In genomic region chr7:27580380-27581174, GRCm38 (mm10) we compare ENCODE assay signal across 23 mouse cellular contexts. TPM values are rescaled to one million over a fixed set of nuclear protein-coding genes. Genes with fewer than 3 reads are reported as not detected.
A peak's percentile ranks its signal among the peaks of the same experiment; 100 is the strongest.
DNase-seq lines count a peak whose midpoint lies in the region; ATAC-seq lines count a peak whose summit lies in the region.
"Had no signal": no experiment of that assay in that cellular context is flagged by ENCODE, and none has a peak within 500 bp of the region (broad histone marks: within the 10 kb centered on the region; RNA-seq: fewer than 3 reads in every experiment).

No protein-coding gene starts in this region.

- H3K4me3 ChIP-seq in limb, embryonic 13.5 days, result no peak overlapping the region
- H3K4me3 ChIP-seq in limb, embryonic 10.5 days, result no peak overlapping the region
- H3K4me3 ChIP-seq in brown adipose tissue, adult 24 weeks (ENCODE audit: insufficient read depth, low read depth, low read length), result no peak overlapping the region
- H3K4me3 ChIP-seq: embryonic facial prominence, embryonic 13.5 days; forebrain, embryonic 12.5 days; heart, embryonic 10.5 days; hindbrain, embryonic 12.5 days had no signal

- no peak for ATAC-seq in limb, embryonic 13.5 days (ENCODE audit: low FRiP score, low read depth)
- ATAC-seq: activated CD4-positive, CD25-positive, alpha-beta regulatory T cell, adult 4 months; forebrain, embryonic 16.5 days; hindbrain, embryonic 16.5 days; inflammation-experienced regulatory T-cells, adult 6 months; Patski had no signal

- no peaks in the 10 kb centered on the region for H3K9me3 ChIP-seq in limb, embryonic 13.5 days
- no peaks in the 10 kb centered on the region for H3K9me3 ChIP-seq in limb, embryonic 10.5 days (replicated peaks)
- H3K9me3 ChIP-seq: embryonic facial prominence, embryonic 13.5 days; forebrain, embryonic 12.5 days; heart, embryonic 10.5 days; hindbrain, embryonic 12.5 days had no signal

- H3K4me2 ChIP-seq in limb, embryonic 13.5 days (replicated peaks), result no peak overlapping the region
- H3K4me2 ChIP-seq: embryonic facial prominence, embryonic 13.5 days; forebrain, embryonic 12.5 days; hindbrain, embryonic 12.5 days had no signal

- no peak for DNase-seq in limb, embryonic 10.5 days (ENCODE audit: low spot score)
- peak; percentile 37 to 41 for DNase-seq in adrenal gland, adult 18-20 months (ENCODE audit: low spot score in 2 of 2)
- peak; percentile 77 for DNase-seq in adrenal gland, postnatal 14 days
- no peak for DNase-seq in thymus, postnatal 14 days
- no peak for DNase-seq in c-Kit-positive CD71-positive TER-119-positive erythroid progenitor cells, embryonic 14.5 days (ENCODE audit: low spot score)
- DNase-seq: cerebellum, adult 11-12 months; cerebellum, adult 9-10 months; cerebellum, postnatal 25 days; gastrocnemius, postnatal 10 days; heart, adult 18-20 months; heart, postnatal 10 days; heart, postnatal 4 days had no signal

- H3K36me3 ChIP-seq in limb, embryonic 13.5 days, result peaks cover 89% of the 10 kb centered on the region
- H3K36me3 ChIP-seq in limb, embryonic 10.5 days, result peaks cover 98% of the 10 kb centered on the region

- WGBS in limb, embryonic 13.5 days, result 90% methylated on average over 14 of the region's 14 CpGs
- 89% methylated on average over 14 of the region's 14 CpGs for WGBS in limb, embryonic 10.5 days

- peak overlapping the region; percentile 13; the same call in 1 of the 2 replicates for H3K9ac ChIP-seq in limb, embryonic 13.5 days
- H3K9ac ChIP-seq: embryonic facial prominence, embryonic 13.5 days; forebrain, embryonic 12.5 days; hindbrain, embryonic 12.5 days had no signal

- H3K27me3 ChIP-seq in limb, embryonic 13.5 days, result no peaks in the 10 kb centered on the region
- no peaks in the 10 kb centered on the region for H3K27me3 ChIP-seq in limb, embryonic 10.5 days (ENCODE audit: low read depth, poor library complexity, severe bottlenecking)
- H3K27me3 ChIP-seq: embryonic facial prominence, embryonic 13.5 days; forebrain, embryonic 12.5 days; hindbrain, embryonic 12.5 days; Patski had no signal

- H3K4me1 ChIP-seq in limb, embryonic 13.5 days, result no peaks in the 10 kb centered on the region
- H3K4me1 ChIP-seq in limb, embryonic 10.5 days, result no peaks in the 10 kb centered on the region
- H3K4me1 ChIP-seq in brown adipose tissue, adult 24 weeks (ENCODE audit: control insufficient read depth, insufficient read depth, insufficient read length, low read length), result peaks cover 20% of the 10 kb centered on the region
- H3K4me1 ChIP-seq: embryonic facial prominence, embryonic 13.5 days; forebrain, embryonic 12.5 days; heart, embryonic 10.5 days; hindbrain, embryonic 12.5 days had no signal

- no peak overlapping the region for H3K27ac ChIP-seq in limb, embryonic 13.5 days
- H3K27ac ChIP-seq in limb, embryonic 10.5 days, result no peak overlapping the region
- peak overlapping the region; percentile 70 for H3K27ac ChIP-seq in brown adipose tissue, adult 24 weeks (replicated peaks; ENCODE audit: low read depth, low read length)
- H3K27ac ChIP-seq: embryonic facial prominence, embryonic 13.5 days; forebrain, embryonic 12.5 days; heart, embryonic 10.5 days; hindbrain, embryonic 12.5 days had no signal

RNA-seq across cellular contexts. Expression of gene Akt2, which starts 10.8 kb away (rescaled TPM):
- polyA plus RNA-seq in limb, embryonic 13.5 days (2015; fragmentation: Nextera tagmentation; extraction: Ambion mirVana), result 114 and 117 TPM in 2 replicates
- 91.3 and 95.0 TPM in 2 replicates for polyA plus RNA-seq in limb, embryonic 10.5 days (2016; fragmentation: Nextera tagmentation; extraction: Ambion mirVana)
- 100 to 1,000 TPM; 209 to 250 TPM for total RNA-seq in adrenal gland, adult 18-20 months (2021)
- total RNA-seq in adrenal gland, postnatal 14 days (2021), result 197 and 255 TPM in 2 replicates
- 294 and 321 TPM in 2 replicates for polyA plus RNA-seq in brown adipose tissue, adult 24 weeks (2012; ENCODE audit: insufficient read depth, insufficient read length, missing spikeins)

RNA-seq across cellular contexts. Expression of gene 2310022A10Rik, which starts 27.5 kb away (rescaled TPM):
- 34.6 and 37.0 TPM in 2 replicates for polyA plus RNA-seq in limb, embryonic 13.5 days (2015; fragmentation: Nextera tagmentation; extraction: Ambion mirVana)
- polyA plus RNA-seq in limb, embryonic 10.5 days (2016; fragmentation: Nextera tagmentation; extraction: Ambion mirVana), result 40.8 and 41.2 TPM in 2 replicates
- total RNA-seq in adrenal gland, adult 18-20 months (2021), result 10 to 100 TPM; 13.5 to 18.9 TPM
- total RNA-seq in adrenal gland, postnatal 14 days (2021), result 13.6 and 14.4 TPM in 2 replicates
- polyA plus RNA-seq in brown adipose tissue, adult 24 weeks (2012; ENCODE audit: insufficient read depth, insufficient read length, missing spikeins), result 5.8 and 12.3 TPM in 2 replicates

RNA-seq across cellular contexts. Expression of gene Pld3, which starts 27.6 kb away (rescaled TPM):
- polyA plus RNA-seq in limb, embryonic 13.5 days (2015; fragmentation: Nextera tagmentation; extraction: Ambion mirVana), result 94.8 and 95.0 TPM in 2 replicates
- 31.6 and 49.5 TPM in 2 replicates for polyA plus RNA-seq in limb, embryonic 10.5 days (2016; fragmentation: Nextera tagmentation; extraction: Ambion mirVana)
- 100 to 1,000 TPM; 123 to 147 TPM for total RNA-seq in adrenal gland, adult 18-20 months (2021)
- total RNA-seq in adrenal gland, postnatal 14 days (2021), result 87.2 and 100 TPM in 2 replicates
- 23.5 and 27.8 TPM in 2 replicates for polyA plus RNA-seq in brown adipose tissue, adult 24 weeks (2012; ENCODE audit: insufficient read depth, insufficient read length, missing spikeins)

RNA-seq across cellular contexts. Expression of gene Hipk4, which starts 57.5 kb away (rescaled TPM):
- polyA plus RNA-seq in limb, embryonic 13.5 days (2015; fragmentation: Nextera tagmentation; extraction: Ambion mirVana), result 0.87 and 1.4 TPM in 2 replicates
- 0.54 and 0.79 TPM in 2 replicates for polyA plus RNA-seq in limb, embryonic 10.5 days (2016; fragmentation: Nextera tagmentation; extraction: Ambion mirVana)
- under 1 TPM; 0.26 to 0.40 TPM for total RNA-seq in adrenal gland, adult 18-20 months (2021)
- total RNA-seq in adrenal gland, postnatal 14 days (2021), result 0.44 and 0.64 TPM in 2 replicates
- not detected in 2 replicates for polyA plus RNA-seq in brown adipose tissue, adult 24 weeks (2012; ENCODE audit: insufficient read depth, insufficient read length, missing spikeins)
- polyA plus RNA-seq: activated CD4-positive, CD25-positive, alpha-beta regulatory T cell, adult 4 months had no signal

Comparison
In these comparisons a context has a peak if more than half of its experiments do, and no peak if none do; other contexts are left out.
1. DNase-seq: peak in adrenal gland, adult 18-20 months (2 of 2) and adrenal gland, postnatal 14 days (single experiment); none in limb, embryonic 10.5 days (single experiment), thymus, postnatal 14 days (single experiment) and c-Kit-positive CD71-positive TER-119-positive erythroid progenitor cells, embryonic 14.5 days (single experiment).